Mouse (Mus musculus) R1 (cell line): ENCODE results near the gene Notch4.

Experiments
- DNase-seq: peaks from one replicate; pipeline ENCODE4 v3.0.0-alpha.2; 2018; ENCODE audit warnings: low read depth, low spot score

The Notch4 gene

GRCm38 (mm10) chr17:34592581-34593549, 28.8 kb downstream of the Notch4 start:
- peak; percentile 79 for DNase-seq

- peak; percentile 38 for DNase-seq
Measured at GRCm38 (mm10) chr17:34593752-34594525, 29.9 kb downstream of the Notch4 start.

- DNase-seq, result no peak
Measured at GRCm38 (mm10) chr17:34596098-34596497, 32.0 kb downstream of the Notch4 start.

GRCm38 (mm10) chr17:34597566-34598095, 33.6 kb downstream of the Notch4 start, which contains the start of gene Ager:
Ager (plus strand) TSS chr17:34597862.
- no peak for DNase-seq

GRCm38 (mm10) chr17:34599891-34600290, 35.8 kb downstream of the Notch4 start:
- DNase-seq, result no peak

- DNase-seq, result no peak
Measured at GRCm38 (mm10) chr17:34601796-34602195, 37.7 kb downstream of the Notch4 start.

GRCm38 (mm10) chr17:34603375-34604060, 39.5 kb downstream of the Notch4 start, which contains the start of gene Rnf5:
Rnf5 (minus strand) TSS chr17:34603690.
- peak; percentile 100 for DNase-seq

GRCm38 (mm10) chr17:34604061-34604508, 40.0 kb downstream of the Notch4 start, which contains the start of gene Agpat1:
Agpat1 (plus strand) TSS chr17:34604262.
- peak; percentile 100 for DNase-seq

GRCm38 (mm10) chr17:34604511-34605237, 40.6 kb downstream of the Notch4 start:
- no peak for DNase-seq

- peak; percentile 96 for DNase-seq
Measured at GRCm38 (mm10) chr17:34605609-34606008, 41.5 kb downstream of the Notch4 start.

- no peak for DNase-seq
Measured at GRCm38 (mm10) chr17:34606186-34607039, 42.3 kb downstream of the Notch4 start.

GRCm38 (mm10) chr17:34607997-34608396, 43.9 kb downstream of the Notch4 start:
- DNase-seq, result no peak

- no peak for DNase-seq
Measured at GRCm38 (mm10) chr17:34611050-34611449, 47.0 kb downstream of the Notch4 start.

- no peak for DNase-seq
Measured at GRCm38 (mm10) chr17:34613054-34613645, 49.1 kb downstream of the Notch4 start.

- DNase-seq, result no peak
Measured at GRCm38 (mm10) chr17:34613830-34614229, 49.8 kb downstream of the Notch4 start.

GRCm38 (mm10) chr17:34615871-34616270, 51.8 kb downstream of the Notch4 start, which contains the start of gene Egfl8:
Egfl8 (minus strand) TSS chr17:34615971.
- no peak for DNase-seq

- DNase-seq, result peak; percentile 80
Measured at GRCm38 (mm10) chr17:34618999-34619398, 54.9 kb downstream of the Notch4 start.

- DNase-seq, result no peak
Measured at GRCm38 (mm10) chr17:34621006-34621405, 56.9 kb downstream of the Notch4 start.

GRCm38 (mm10) chr17:34623161-34623560, 59.1 kb downstream of the Notch4 start:
- DNase-seq, result peak; percentile 41
